Comparison of ENCODE assay signal across 8 mouse cellular contexts in the genomic region with DNA sequence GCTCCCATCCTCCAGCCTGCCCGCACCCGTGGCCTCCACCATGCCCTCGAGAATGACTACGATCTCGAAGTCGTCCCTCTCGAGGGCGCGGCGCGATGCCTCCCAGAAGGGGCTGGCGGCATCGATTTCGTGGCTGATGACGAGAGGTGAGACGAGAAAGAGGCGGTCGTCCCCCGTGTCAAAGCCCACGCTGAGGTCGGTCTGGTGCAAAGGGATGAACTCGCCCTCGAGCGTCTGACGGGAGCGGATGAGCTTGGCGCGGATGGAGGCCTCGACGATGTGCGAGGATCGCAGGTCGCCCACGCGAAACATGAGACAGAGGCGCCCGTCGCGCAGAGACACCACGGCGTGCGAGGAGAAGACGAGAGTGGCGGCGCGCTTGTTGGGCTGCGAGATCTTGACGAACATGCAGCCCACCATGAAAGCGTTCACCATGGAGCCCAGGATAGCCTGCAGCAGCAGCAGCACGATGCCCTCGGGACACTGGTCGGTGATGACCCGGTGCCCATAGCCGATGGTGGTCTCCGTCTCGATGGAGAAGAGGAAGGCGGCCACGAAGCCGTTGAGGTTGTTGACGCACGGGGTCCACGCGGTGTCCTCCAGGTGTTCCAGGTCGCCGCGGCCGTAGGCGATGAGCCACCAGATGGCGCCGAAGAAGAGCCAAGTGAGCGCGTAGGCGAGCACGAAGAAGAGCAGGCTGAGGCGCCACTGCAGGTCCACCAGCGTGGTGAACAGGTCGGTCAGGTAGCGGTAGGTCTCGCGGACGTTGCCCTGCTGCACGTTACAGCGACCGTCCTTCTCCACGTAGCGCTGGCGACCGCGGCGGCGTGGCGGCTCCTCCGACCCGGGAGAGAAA. TPM values are rescaled to one million over a fixed set of nuclear protein-coding genes. Genes with fewer than 3 reads are reported as not detected.
DNase-seq lines count a peak whose midpoint lies in the region; ATAC-seq and TF ChIP-seq lines count a peak whose summit lies in the region.

No protein-coding gene starts in this region.

- intact Hi-C loops in left cerebral cortex, postnatal 36 days (cut with DNase I): loop anchor here (5.0 kb wide), 1 partner anchor 36 kb away; no protein-coding TSS in a partner anchor

- peaks cover 8% of the 10 kb centered on the region; the same call in 1 of the 2 replicates for H3K4me1 ChIP-seq in embryonic facial prominence, embryonic 13.5 days
- peaks cover 9% of the 10 kb centered on the region for H3K4me1 ChIP-seq in hindbrain, embryonic 11.5 days (replicated peaks; ENCODE audit: control insufficient read depth, insufficient read depth, low read length)
- peaks cover 3% of the 10 kb centered on the region for H3K4me1 ChIP-seq in small intestine, adult 2 months (ENCODE audit: control insufficient read depth, insufficient read depth, insufficient read length, low read length)

- H3K4me2 ChIP-seq in embryonic facial prominence, embryonic 13.5 days: peak overlapping the region; percentile 83
- H3K4me2 ChIP-seq in hindbrain, embryonic 11.5 days (replicated peaks; ENCODE audit: low read depth, low read length): peak overlapping the region; percentile 69

- H3K9me3 ChIP-seq in embryonic facial prominence, embryonic 13.5 days: no peaks in the 10 kb centered on the region
- H3K9me3 ChIP-seq in hindbrain, embryonic 11.5 days (ENCODE audit: control insufficient read depth, low read length): no peaks in the 10 kb centered on the region

- no peak overlapping the region for H3K27ac ChIP-seq in embryonic facial prominence, embryonic 13.5 days
- H3K27ac ChIP-seq in hindbrain, embryonic 11.5 days (ENCODE audit: low read depth, low read length): no peak overlapping the region
- no peak overlapping the region for H3K27ac ChIP-seq in small intestine, adult 2 months (ENCODE audit: insufficient read depth, low read depth, low read length)

- no peak for TF ChIP-seq POLR2A in small intestine, adult 2 months (IDR thresholded peaks at IDR 0.05; ENCODE audit: low read depth, low read length)

- no peaks in the 10 kb centered on the region for H3K36me3 ChIP-seq in embryonic facial prominence, embryonic 13.5 days
- H3K36me3 ChIP-seq in hindbrain, embryonic 11.5 days (ENCODE audit: control insufficient read depth, insufficient read depth, low read length): no peaks in the 10 kb centered on the region
- no peaks in the 10 kb centered on the region for H3K36me3 ChIP-seq in small intestine, adult 2 months (ENCODE audit: control insufficient read depth, insufficient read depth, low read length)

- ATAC-seq in embryonic facial prominence, embryonic 13.5 days (ENCODE audit: insufficient number of reproducible peaks, insufficient read depth, low FRiP score, low TSS enrichment, low read depth): no peak
- peak; percentile 62 for ATAC-seq in hindbrain, embryonic 11.5 days (ENCODE audit: low FRiP score)
- ATAC-seq in megakaryocyte progenitor cell, adult 5-6 weeks (replicated peaks; ENCODE audit: poor library complexity): peak; percentile 76

- peak; percentile 88 for DNase-seq in ES-CJ7 (ENCODE audit: low read depth, low spot score)
- peak; percentile 82 for DNase-seq in adrenal gland, postnatal 10 days
- DNase-seq in hindbrain, embryonic 11.5 days (ENCODE audit: low spot score): peak; percentile 78
- DNase-seq in left cerebral cortex, postnatal 36 days (ENCODE audit: low spot score in 2 of 2): peak; percentile 30 to 68
- DNase-seq in adipocyte (ENCODE audit: low spot score): no peak

- WGBS in embryonic facial prominence, embryonic 13.5 days: 19% methylated on average over 94 of the region's 94 CpGs
- WGBS in hindbrain, embryonic 11.5 days: 22% methylated on average over 94 of the region's 94 CpGs
- 19% methylated on average over 94 of the region's 94 CpGs for WGBS in small intestine, adult 2 months

- peaks cover 66% of the 10 kb centered on the region for H3K27me3 ChIP-seq in embryonic facial prominence, embryonic 13.5 days
- H3K27me3 ChIP-seq in hindbrain, embryonic 11.5 days (ENCODE audit: control insufficient read depth, insufficient read depth, low read length): peaks cover 32% of the 10 kb centered on the region
- peaks cover 25% of the 10 kb centered on the region for H3K27me3 ChIP-seq in small intestine, adult 2 months (ENCODE audit: control insufficient read depth, insufficient read depth, low read length)

- peak overlapping the region; percentile 61 for H3K9ac ChIP-seq in embryonic facial prominence, embryonic 13.5 days
- H3K9ac ChIP-seq in hindbrain, embryonic 11.5 days (ENCODE audit: low read depth, low read length): peak overlapping the region; percentile 24; the same call in 1 of the 2 replicates

- peak overlapping the region; percentile 51 for H3K4me3 ChIP-seq in embryonic facial prominence, embryonic 13.5 days
- H3K4me3 ChIP-seq in hindbrain, embryonic 11.5 days (ENCODE audit: low read depth, low read length): peak overlapping the region; percentile 32
- peak overlapping the region; percentile 60 for H3K4me3 ChIP-seq in small intestine, adult 2 months (ENCODE audit: low read depth, low read length)

- peak; percentile 53 for TF ChIP-seq CTCF in small intestine, adult 2 months (IDR thresholded peaks at IDR 0.05; ENCODE audit: extremely low read depth, insufficient read length, insufficient replicate concordance, low read depth, low read length)

RNA-seq across cellular contexts. Expression of a gene that starts 3.2 kb away (rescaled TPM):
- total RNA-seq in adrenal gland, postnatal 10 days (2021): under 1 TPM in 1 of 2 experiments, not detected in 1; 0.12 TPM
- 0.07 TPM in 1 of 2 replicates, not detected in the other for polyA plus RNA-seq in embryonic facial prominence, embryonic 13.5 days (2015; fragmentation: Nextera tagmentation; extraction: Ambion mirVana)
- polyA plus RNA-seq in hindbrain, embryonic 11.5 days (2014; fragmentation: Nextera tagmentation; extraction: Ambion mirVana): 0.17 and 0.46 TPM in 2 replicates
- total RNA-seq in left cerebral cortex, postnatal 36 days (2021): 100 to 1,000 TPM; 134 to 136 TPM
- total RNA-seq in megakaryocyte progenitor cell, adult 5-6 weeks (2015): not detected in 2 replicates
- not detected in 2 replicates for total RNA-seq in megakaryocyte progenitor cell, adult 5-6 weeks (2017)
- polyA plus RNA-seq in small intestine, adult 2 months (2012; rRNA removed): 0.25 TPM in 1 of 2 replicates, not detected in the other

RNA-seq across cellular contexts. Expression of a gene that starts 15.1 kb away (rescaled TPM):
- total RNA-seq in adrenal gland, postnatal 10 days (2021): 1 to 10 TPM in 1 of 2 experiments, under 1 TPM in 1; 0.90 to 1.3 TPM
- polyA plus RNA-seq in embryonic facial prominence, embryonic 13.5 days (2015; fragmentation: Nextera tagmentation; extraction: Ambion mirVana): 0.06 TPM in 2 replicates
- 0.73 TPM in 2 replicates for polyA plus RNA-seq in hindbrain, embryonic 11.5 days (2014; fragmentation: Nextera tagmentation; extraction: Ambion mirVana)
- 10 to 100 TPM; 86.8 to 97.1 TPM for total RNA-seq in left cerebral cortex, postnatal 36 days (2021)
- 0.20 and 0.24 TPM in 2 replicates for total RNA-seq in megakaryocyte progenitor cell, adult 5-6 weeks (2015)
- 0.04 and 0.14 TPM in 2 replicates for total RNA-seq in megakaryocyte progenitor cell, adult 5-6 weeks (2017)
- polyA plus RNA-seq in small intestine, adult 2 months (2012; rRNA removed): 0.44 and 0.65 TPM in 2 replicates

RNA-seq across cellular contexts. Expression of a gene that starts 28.0 kb away (rescaled TPM):
- 100 to 1,000 TPM; 303 to 400 TPM for total RNA-seq in adrenal gland, postnatal 10 days (2021)
- polyA plus RNA-seq in embryonic facial prominence, embryonic 13.5 days (2015; fragmentation: Nextera tagmentation; extraction: Ambion mirVana): 1.9 and 2.5 TPM in 2 replicates
- polyA plus RNA-seq in hindbrain, embryonic 11.5 days (2014; fragmentation: Nextera tagmentation; extraction: Ambion mirVana): 1.9 and 2.6 TPM in 2 replicates
- 100 to 1,000 TPM; 590 to 654 TPM for total RNA-seq in left cerebral cortex, postnatal 36 days (2021)
- not detected in 2 replicates for total RNA-seq in megakaryocyte progenitor cell, adult 5-6 weeks (2015)
- not detected in 2 replicates for total RNA-seq in megakaryocyte progenitor cell, adult 5-6 weeks (2017)
- polyA plus RNA-seq in small intestine, adult 2 months (2012; rRNA removed): 2.7 and 3.5 TPM in 2 replicates

RNA-seq across cellular contexts. Expression of a gene that starts 50.4 kb away (rescaled TPM):
- total RNA-seq in adrenal gland, postnatal 10 days (2021): 10 to 100 TPM; 13.6 to 13.8 TPM
- polyA plus RNA-seq in embryonic facial prominence, embryonic 13.5 days (2015; fragmentation: Nextera tagmentation; extraction: Ambion mirVana): 6.6 and 7.3 TPM in 2 replicates
- 11.0 and 11.8 TPM in 2 replicates for polyA plus RNA-seq in hindbrain, embryonic 11.5 days (2014; fragmentation: Nextera tagmentation; extraction: Ambion mirVana)
- total RNA-seq in left cerebral cortex, postnatal 36 days (2021): 1 to 10 TPM; 7.8 to 8.3 TPM
- total RNA-seq in megakaryocyte progenitor cell, adult 5-6 weeks (2015): 14.7 and 16.2 TPM in 2 replicates
- 15.3 and 15.7 TPM in 2 replicates for total RNA-seq in megakaryocyte progenitor cell, adult 5-6 weeks (2017)
- polyA plus RNA-seq in small intestine, adult 2 months (2012; rRNA removed): 3.5 and 4.8 TPM in 2 replicates

Comparison
In these comparisons a context has a peak if more than half of its experiments do, and no peak if none do; other contexts are left out.
1. RNA of a gene that starts 3.2 kb away (total RNA-seq): 134 to 136 TPM in left cerebral cortex, postnatal 36 days; 0.12 TPM in adrenal gland, postnatal 10 days and not detected in megakaryocyte progenitor cell, adult 5-6 weeks; every median in the first group is over 100 times any median in the second.
2. RNA of a gene that starts 15.1 kb away (total RNA-seq): 86.8 to 97.1 TPM in left cerebral cortex, postnatal 36 days; 0.90 to 1.3 TPM in adrenal gland, postnatal 10 days and 0.04 to 0.24 TPM in megakaryocyte progenitor cell, adult 5-6 weeks; every median in the first group is over 10 times any median in the second.
3. RNA of a gene that starts 28.0 kb away (total RNA-seq): 590 to 654 TPM in left cerebral cortex, postnatal 36 days and 303 to 400 TPM in adrenal gland, postnatal 10 days; not detected in megakaryocyte progenitor cell, adult 5-6 weeks; every median in the first group is over 100 times any median in the second.
4. Peak in every context shown above with its lines, with median percentiles within 50 percentile points of each other: H3K4me3 ChIP-seq.